Mouse (Mus musculus): Measurements from ENCODE around the gene Il25.

Il25 gene

DNA sequence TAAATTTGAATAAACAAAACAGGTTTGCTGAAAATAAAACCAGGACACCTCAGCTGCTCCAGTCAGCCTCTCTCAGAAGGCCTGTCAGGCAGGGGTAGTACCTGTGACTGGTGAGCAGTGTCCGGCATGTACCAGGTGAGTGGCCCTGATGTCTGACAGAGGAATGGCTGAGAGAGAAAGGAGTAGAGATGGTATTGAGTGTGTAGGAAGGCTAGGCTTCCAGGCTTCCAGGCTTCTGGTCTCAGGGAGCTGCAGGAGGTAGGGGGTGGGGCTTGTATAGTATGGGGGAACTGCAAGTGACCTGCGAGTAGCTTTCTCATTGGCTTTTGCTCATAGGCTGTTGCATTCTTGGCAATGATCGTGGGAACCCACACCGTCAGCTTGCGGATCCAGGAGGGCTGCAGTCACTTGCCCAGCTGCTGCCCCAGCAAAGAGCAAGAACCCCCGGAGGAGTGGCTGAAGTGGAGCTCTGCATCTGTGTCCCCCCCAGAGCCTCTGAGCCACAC lies at the start of gene Il25:
Gene Il25, plus strand, starts transcription at position 51 of the 506 bp plus-strand sequence.
- DNase-seq (ENCODE audit: low spot score in 2 of 2), result no peak

DNA sequence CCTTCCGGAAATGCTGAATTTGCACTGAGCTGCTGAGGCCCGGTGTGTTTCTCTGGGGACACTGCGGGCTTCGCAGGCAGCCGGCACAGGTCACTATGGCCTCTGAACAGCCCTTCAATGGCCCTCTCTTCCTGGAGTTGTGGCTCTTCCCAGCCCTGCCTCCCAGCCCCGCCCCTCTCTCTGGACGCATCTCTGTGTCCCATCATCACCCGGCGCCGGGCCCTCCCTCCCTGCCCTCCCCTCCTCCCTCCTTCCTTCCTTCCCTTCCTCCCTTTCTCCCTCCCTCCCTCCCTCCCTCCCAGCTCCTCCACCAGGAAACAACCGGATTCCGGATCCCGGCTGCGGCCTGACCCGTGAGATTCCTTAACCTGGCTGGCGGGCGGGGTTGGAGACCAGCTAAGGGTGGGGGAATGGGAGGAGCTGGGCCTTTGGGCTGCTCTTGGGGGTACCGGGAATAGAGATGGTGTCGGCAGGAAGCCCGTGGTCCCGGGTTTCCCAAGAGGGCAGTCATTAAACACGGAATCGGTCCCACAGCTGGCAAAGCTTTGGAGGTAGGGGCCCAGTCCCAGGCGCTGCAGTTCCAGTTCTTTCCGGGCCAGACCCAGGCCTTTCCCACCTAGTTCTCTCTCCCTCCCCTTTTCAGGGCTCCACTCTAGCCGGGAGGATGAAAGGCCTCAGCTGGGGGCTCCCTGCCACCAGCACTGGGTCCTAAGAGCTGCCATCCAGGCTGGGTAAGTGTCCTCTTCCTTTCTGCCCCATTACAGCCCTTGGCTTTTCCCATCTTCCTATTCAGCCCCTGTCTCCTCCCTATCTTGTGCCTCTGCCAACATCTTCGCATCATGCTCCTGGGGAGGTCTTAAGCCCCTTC lies 49.1 kb upstream of the Il25 start, which contains the start of the genes Bcl2l2 and Gm20521:
Gene Bcl2l2, plus strand, starts transcription at position 224 of the 868 bp plus-strand sequence.
Gene Gm20521, plus strand, starts transcription at position 288 of the 868 bp plus-strand sequence.
- DNase-seq (ENCODE audit: low spot score in 2 of 2), result peak; percentile 78 to 83

DNA sequence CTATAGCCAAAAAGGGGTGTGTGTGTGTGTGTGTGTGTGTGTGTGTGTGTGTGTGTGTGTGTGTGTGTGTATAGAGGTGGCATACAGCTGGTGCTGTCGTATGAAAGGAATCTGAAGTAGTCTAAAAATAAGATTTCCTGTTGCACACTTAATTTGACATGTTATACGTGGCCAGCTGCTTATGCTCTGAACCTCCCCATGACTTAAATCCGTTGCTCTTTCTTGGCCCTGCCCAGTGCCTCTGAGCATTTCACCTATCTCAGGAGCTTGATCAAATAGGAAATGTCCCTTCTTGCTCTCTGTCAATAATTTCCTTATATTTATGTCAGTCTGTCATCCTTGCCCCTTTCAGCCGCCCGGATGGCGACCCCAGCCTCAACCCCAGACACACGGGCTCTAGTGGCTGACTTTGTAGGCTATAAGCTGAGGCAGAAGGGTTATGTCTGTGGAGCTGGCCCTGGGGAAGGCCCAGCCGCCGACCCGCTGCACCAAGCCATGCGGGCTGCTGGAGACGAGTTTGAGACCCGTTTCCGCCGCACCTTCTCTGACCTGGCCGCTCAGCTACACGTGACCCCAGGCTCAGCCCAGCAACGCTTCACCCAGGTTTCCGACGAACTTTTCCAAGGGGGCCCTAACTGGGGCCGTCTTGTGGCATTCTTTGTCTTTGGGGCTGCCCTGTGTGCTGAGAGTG lies 48.3 kb upstream of the Il25 start:
- DNase-seq (ENCODE audit: low spot score in 2 of 2), result no peak

DNA sequence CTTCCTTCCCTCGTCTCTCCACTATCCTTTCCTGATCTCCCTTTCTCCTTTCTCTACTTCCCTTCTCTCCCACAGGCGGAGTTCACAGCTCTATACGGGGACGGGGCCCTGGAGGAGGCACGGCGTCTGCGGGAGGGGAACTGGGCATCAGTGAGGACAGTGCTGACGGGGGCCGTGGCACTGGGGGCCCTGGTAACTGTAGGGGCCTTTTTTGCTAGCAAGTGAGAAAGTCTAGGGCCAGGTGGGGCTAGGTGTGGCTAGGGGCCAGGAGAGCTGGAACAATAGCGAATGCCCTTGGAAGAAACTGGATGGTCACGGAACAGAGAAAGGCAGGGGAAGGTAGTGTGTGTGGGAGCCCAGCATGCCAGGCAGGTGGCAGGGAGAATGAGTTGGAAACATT lies 47.2 kb upstream of the Il25 start:
- no peak for DNase-seq (ENCODE audit: low spot score in 2 of 2)

DNA sequence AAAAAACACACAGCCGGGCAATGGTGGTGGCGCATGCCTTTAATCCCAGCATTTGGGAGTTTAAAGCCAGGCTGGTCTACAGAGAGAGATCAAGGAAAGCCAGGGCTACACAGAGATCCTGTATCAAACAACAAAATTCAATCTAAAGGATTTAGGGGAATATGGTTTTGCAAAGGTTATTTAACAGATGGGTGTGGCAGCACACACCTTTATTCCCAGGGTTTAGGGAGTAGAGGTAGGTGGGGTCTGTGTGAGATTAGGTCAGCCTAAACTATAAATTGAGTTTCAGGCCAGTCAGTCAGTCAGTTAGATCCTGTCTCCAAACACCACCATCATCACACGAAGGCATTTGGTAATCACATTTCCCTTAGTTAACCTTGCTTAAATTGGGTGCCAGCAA lies 40.3 kb upstream of the Il25 start, which contains the start of gene Pabpn1:
Gene Pabpn1, plus strand, starts transcription at position 301 of the 400 bp plus-strand sequence.
- DNase-seq (ENCODE audit: low spot score in 2 of 2), result no peak

DNA sequence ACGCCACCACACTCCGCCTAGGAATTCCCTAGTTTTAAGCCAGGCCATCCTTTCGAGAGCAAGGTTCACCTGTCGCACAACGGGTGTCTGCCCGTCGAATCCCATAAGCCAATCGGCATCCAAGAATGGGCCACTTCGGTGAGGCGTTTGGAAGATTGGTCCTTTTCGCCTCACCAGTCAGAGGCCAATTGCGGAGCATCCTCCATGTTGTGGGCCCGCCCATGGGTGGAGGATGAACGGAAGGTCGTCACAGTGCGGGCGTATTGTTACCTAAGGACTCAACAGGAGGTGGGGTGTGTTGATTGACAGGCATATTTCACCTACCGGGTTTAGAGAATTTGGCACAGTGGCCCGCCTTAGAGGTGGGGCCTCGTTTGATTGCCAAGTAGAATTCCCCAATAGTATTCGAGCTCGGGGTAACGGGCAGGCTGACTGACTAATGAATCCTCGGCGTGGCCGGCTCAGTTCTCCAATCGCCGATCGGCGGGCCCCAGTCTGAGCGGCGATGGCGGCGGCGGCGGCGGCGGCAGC lies 38.8 kb upstream of the Il25 start:
- peak; percentile 100 for DNase-seq (ENCODE audit: low spot score in 2 of 2)

DNA sequence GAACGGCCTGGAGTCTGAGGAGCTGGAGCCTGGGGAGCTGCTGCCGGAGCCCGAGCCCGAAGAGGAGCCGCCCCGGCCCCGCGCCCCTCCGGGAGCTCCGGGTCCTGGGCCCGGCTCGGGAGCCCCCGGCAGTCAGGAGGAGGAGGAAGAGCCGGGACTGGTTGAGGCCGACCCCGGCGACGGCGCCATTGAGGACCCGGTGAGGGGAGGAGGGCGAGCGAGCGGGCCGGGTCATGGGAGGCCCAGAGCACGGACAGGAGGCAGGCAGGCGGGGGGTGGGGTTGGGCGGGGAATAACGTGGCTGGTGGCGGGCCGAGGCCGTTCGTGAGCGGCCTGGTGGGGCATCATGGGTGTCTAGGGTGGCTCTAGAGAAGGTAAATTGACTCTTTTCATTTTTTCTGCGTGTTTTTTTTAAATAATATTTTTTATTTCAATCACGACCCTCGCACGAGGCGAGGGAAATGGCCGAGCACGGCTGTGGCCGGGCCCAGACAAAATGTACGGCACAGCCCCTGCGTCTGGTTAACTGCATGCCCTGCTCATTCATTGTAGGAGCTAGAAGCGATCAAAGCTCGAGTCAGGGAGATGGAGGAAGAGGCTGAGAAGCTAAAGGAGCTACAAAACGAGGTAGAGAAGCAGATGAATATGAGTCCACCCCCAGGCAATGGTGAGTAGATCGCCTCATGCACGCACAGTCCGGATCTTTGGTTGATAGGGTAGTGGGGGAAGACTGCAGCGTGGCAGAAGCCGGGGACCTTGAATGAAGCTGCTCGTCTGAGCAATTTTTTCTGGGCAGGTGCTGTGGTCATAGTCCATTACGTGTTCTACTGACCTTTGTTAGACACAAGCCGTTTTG lies 38.0 kb upstream of the Il25 start:
- DNase-seq (ENCODE audit: low spot score in 2 of 2), result no peak

DNA sequence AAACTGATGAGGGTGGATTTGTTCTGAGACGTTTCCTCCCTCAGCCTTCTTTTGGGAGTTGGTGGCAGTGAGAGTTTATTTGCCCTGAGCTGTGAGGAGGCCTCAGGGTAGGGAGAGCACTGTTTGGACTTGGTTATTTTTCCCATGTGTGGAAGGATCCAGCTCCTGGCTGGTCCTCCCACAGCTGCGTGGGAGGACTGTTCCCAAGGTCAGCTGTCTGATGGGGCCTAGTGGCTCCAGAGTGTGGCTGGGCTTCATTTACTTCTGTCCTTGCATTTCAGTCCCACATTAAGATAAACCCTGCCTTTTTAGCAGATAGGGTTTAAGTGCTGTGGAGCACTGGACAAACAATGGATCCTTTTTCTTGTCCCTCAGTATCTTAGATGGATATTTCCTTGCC lies 35.0 kb upstream of the Il25 start:
- no peak for DNase-seq (ENCODE audit: low spot score in 2 of 2)

DNA sequence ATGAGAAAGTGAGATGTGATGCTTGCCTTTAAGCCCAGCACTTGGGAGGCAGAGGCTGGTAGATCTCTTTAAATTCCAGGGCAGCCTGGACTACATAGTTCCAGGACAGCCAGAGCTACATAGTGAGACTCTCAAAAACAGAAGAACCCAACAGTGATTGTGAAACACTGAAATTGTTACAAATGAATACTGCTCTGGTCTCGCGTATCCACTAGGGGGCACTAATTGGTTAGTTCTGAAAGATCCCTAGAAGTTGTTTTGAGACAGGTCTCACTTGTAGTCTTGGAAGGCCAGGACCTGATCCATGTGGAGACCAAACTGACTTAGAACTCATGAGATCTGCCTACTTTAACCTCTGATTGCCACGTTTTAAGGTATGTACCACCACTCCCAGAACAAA lies 32.1 kb upstream of the Il25 start:
- DNase-seq (ENCODE audit: low spot score in 2 of 2), result peak; percentile 49 to 74

DNA sequence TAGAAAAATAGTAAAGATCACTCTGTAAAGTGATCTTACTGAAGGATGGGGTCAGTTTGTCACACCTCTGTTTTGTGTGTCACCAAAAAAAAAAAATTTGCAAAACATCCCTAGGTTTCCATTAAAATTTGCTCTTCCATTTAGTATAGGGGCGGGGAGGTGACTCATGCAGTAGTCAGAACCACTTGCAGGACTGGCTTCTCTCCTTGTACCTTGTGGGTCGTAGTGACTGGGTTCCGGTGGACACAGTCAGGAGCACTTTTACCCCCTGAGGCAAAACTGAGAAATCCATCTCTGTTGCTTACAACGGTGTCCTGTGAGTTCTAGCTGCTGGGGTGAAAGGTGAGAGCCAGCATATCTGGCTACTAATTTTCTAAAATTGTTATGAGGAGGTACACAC lies 28.9 kb upstream of the Il25 start:
- DNase-seq (ENCODE audit: low spot score in 2 of 2), result no peak

DNA sequence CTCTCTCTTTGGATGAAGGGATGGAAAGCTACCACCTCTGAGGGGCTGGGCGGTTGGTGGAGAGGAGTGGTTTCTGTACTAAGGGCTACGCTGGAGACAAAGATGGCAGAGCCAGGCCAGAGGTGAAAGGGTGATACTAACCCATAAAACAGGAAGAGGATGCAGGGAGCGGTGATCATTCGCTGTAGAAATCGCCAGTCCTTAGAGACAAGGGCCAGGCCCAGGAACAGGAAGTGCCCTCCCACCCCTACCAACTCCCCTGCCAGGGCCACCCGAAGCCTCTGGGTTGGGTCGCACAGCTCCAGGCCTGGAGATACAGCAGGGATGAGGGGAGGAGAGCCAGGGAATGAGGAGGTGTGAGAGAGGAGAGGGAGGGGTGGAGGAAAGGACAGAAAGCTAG lies 23.8 kb upstream of the Il25 start:
- no peak for DNase-seq (ENCODE audit: low spot score in 2 of 2)

DNA sequence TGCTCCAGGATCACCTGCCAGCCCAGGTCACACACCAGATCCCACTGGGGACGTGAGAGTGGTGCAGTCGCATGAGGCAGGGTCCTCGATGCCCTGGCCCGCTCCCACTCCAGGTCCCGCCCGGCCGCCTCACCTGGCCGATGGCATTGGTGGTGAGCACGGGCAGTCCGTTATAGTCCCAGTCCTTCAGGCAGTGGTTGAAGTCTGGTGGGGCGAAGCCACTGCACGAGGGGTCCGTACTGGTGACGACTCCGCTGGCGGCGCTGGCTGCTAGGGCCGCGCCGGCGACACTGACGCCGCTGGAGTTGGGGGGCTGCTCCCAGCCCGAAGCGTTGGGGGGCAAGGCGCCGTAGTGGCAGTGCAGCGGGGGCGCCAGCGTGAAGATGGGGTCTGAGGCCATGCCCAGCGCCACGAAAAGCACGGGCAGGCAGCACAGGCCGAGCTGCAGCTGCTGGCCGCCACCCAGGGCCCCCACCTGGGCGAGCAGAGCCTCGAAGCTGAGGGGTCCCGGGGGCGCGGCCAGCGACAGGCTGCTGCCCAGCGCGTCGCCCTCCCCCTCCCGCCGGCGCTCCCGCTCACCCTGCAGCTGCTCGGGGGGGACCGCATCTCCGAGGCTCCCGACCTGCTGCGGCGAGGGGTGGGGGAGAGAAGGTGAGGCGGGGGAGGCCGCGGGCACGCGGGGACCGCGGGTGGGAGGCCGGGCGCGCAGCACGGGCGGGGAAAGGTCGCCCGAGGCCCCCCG lies 20.2 kb upstream of the Il25 start:
- DNase-seq (ENCODE audit: low spot score in 2 of 2), result no peak

DNA sequence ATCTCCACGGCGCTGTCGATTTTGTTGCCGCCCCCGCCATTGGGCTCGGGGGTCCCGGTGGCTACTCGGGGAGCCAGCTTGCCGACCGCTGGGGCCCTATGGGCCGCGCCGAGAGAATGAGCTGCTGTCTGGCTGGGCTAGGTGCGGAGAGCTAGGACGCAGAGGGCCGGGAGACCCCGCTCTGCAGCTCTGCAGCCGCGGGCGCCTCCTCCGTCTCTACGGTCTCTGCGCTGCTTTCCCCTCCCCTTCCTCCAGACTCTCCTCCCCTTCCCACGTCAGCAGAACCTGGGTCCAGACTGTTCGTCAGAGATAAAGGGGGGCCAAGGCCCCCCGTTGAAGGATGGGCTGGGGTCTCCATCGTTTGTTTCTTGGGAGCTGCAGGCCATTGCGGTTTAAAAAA lies 19.6 kb upstream of the Il25 start, which contains the start of gene Slc22a17:
Gene Slc22a17, minus strand, starts transcription at position 247 of the 400 bp plus-strand sequence.
- DNase-seq (ENCODE audit: low spot score in 2 of 2), result peak; percentile 68 to 69

DNA sequence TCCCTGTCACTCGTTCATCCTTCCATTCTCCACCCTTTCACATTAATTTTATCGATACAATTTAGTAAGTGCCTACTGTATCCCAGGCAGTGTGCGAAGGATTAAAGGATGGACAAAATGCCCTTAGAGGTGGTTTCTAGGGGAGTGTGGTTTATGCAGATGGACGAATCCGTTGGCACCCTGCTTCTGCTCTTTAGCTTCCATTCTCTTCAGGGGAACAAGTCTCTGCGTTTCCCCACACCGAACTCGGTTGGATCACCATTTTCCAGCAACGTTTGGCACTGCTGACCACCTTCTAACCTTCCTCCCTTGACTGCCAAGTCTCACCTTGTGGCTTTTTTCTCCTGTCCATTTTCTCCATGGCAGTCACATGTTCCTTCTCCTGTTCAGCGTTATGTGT lies 19.2 kb upstream of the Il25 start:
- no peak for DNase-seq (ENCODE audit: low spot score in 2 of 2)

DNA sequence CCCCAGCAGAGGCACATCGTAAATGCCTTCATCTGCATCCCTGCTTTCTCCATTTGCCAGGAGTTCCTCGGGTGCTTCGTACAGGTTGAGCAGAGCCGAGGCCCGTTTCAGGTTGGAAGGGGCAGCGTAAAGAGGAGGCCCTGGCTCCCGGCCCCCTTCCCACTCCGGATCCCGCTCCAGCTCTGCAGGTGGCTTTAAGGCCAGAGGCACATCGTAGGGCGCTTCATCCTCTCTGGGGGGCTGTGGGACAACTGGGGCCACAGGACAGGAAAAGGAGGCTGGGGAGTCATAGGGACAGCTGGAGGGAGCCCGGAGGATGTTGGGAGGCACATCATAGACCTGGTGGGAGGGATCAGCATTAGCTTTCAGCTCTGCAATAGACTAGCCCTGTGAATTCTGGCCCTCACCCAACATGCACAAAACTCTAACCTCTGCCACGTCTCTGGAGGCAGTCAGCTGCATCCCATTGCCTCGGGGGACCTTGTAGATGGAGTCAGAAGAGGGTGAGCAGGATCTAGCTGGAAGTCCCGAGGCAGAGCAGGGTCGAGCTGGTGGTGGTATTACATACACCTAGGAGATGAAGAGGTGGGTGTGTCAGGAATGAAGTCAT lies 12.3 kb upstream of the Il25 start:
- DNase-seq (ENCODE audit: low spot score in 2 of 2), result no peak

DNA sequence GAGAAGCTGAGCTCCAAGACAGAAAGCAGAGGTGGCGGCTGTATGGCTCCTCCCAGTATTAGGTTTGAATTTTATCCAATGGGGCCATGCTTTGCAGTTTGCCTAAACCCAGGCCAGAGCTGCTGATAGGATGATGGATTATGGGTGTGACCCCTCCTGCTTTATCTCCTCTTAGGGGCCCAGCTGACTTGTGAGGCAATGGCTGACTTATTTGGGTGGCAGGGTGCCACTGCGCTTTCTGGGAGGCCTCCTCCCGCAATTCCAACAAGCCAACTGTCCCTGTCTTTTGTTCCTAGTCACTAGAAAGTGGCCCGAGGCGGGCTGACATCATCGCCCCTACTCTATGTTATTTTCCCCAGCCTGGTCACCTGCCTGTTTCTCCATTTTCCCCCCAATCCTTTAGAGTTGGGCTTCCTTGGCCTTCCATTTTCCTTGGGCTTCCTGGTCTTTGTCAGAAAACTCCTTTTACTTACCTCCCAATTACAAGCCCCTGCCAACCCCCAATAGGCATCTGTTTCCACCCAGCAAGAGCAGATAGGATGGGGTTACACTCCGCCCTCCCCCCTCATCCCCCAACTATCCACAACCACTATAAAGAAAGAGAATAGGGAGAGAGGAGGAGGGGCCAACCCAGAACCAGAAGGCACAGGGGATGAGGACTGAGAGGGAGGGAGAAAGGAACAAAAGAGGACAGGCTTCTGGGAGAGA lies 7.7 kb upstream of the Il25 start:
- peak; percentile 79 to 82 for DNase-seq (ENCODE audit: low spot score in 2 of 2)

DNA sequence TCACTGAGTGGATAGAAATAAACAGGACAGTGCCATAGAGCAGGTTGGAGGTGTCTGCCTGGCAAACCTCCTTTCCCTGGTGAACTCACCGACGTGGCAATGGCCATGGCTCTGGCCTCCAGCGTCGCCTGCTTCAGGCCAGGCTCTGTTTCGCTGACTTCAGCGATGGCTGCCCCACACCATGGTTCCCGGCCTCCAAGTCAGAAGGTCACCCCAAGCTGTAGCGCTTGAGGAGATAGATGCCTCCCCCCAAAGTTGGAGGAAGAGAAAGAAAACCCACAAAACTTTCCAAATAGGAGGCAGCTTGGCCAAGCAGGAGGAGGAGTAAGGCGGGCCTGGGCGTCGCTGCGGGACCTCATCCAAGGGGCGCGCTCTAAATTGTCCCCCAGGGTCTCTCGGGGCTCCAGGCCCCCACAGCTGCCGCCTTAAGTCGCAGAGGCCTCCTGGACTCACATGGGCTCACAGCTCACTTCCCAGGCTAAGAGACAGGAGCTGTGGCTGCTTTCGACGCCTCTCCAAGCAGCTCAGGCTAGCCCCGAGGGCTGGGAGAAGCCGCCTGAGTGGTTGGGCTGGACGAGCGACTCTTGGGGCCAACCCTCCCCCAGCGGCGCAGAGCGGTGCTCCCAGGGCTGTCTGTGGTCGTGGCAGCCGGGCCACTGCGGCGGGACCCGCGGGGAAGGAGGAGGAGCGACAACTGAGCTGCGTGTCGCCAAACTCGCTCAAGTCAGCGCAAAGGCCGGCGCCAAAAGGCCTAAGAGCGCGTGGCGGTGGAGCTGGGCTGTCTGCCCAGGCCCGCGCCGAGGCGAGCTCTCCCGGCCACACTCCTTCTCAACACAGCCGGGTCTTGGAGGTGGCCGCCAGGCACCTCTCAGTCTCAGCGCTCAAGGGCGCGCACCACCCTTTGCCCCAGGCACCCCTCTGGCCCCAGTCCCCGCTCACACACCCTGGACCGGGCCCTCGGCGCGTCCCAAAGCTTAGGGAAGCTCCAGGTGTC lies 6.8 kb upstream of the Il25 start, which contains the start of gene Efs:
Gene Efs, minus strand, starts transcription at position 778 of the 994 bp plus-strand sequence.
- peak; percentile 56 to 68 for DNase-seq (ENCODE audit: low spot score in 2 of 2)
